Mouse (Mus musculus) limb, embryonic 10.5 days (tissue): ENCODE measurements around the gene Nek8. TPM values are rescaled to one million over a fixed set of nuclear protein-coding genes. Genes with fewer than 3 reads are reported as not detected.

ENCODE experiments used
- DNase-seq: peaks from one replicate; pipeline ENCODE4 v3.0.0-alpha.2; 2017; ENCODE audit warnings: low spot score
- H3K27ac ChIP-seq: fragments of 300-500 bp; sonication (generic); 2 replicates; pipeline ENCODE4 v1.5.1; 2016; ENCODE audit warnings: mild to moderate bottlenecking
- H3K27me3 ChIP-seq: fragments of 300-500 bp; sonication (generic); 2 replicates; pipeline ENCODE4 v1.6.1; 2016; ENCODE audit warnings: low read depth, mild to moderate bottlenecking; ENCODE audit not compliant: poor library complexity, severe bottlenecking
- H3K36me3 ChIP-seq: fragments of 300-500 bp; sonication (generic); 2 replicates; pipeline ENCODE4 v1.6.1; 2016; ENCODE audit warnings: mild to moderate bottlenecking, moderate library complexity
- H3K4me1 ChIP-seq: fragments of 300-500 bp; sonication (generic); 2 replicates; pipeline ENCODE4 v1.6.1; 2016
- H3K4me3 ChIP-seq: fragments of 300-500 bp; sonication (generic); 2 replicates; pipeline ENCODE4 v1.5.1; 2016; ENCODE audit warnings: mild to moderate bottlenecking, moderate library complexity
- H3K9me3 ChIP-seq: fragments of 300-500 bp; sonication (generic); replicated peaks from 2 replicates; pipeline ENCODE4 v1.6.1; 2016; ENCODE audit warnings: mild to moderate bottlenecking
- WGBS: fragments of 180-500 bp; shearing (Covaris S2); methylation state at CpG from one replicate; pipeline ENCODE4 v1.1.7; 2016; 5-methylcytosine and 5-hydroxymethylcytosine counted together
- polyA plus RNA-seq: library from polyadenylated mRNA; unstranded; fragments of >200 nt; fragmentation: Nextera tagmentation; extraction: Ambion mirVana; gene quantifications from 2 replicates; pipeline ENCODE4 v1.2.1, GENCODE M21; 2016

The Nek8 gene
- polyA plus RNA-seq, 1 experiment from 2014 or later, result 19.9 TPM

- no peak for DNase-seq
- peaks cover 82% of the 10 kb centered on the region for H3K36me3 ChIP-seq
- H3K27ac ChIP-seq, result no peak overlapping the region
- H3K4me1 ChIP-seq, result peaks cover 43% of the 10 kb centered on the region
- no peaks in the 10 kb centered on the region for H3K9me3 ChIP-seq
- H3K27me3 ChIP-seq, result no peaks in the 10 kb centered on the region
- 95% methylated on average over 14 of the region's 14 CpGs for WGBS
- H3K4me3 ChIP-seq, result no peak overlapping the region
Measured at GRCm38 (mm10) chr11:78161169-78161568, 15.3 kb downstream of the Nek8 start.

GRCm38 (mm10) chr11:78160675-78161074 lies 15.8 kb downstream of the Nek8 start:
- 90% methylated on average over 3 of the region's 3 CpGs for WGBS
- H3K36me3 ChIP-seq, result peaks cover 87% of the 10 kb centered on the region
- H3K4me1 ChIP-seq, result peaks cover 38% of the 10 kb centered on the region
- no peaks in the 10 kb centered on the region for H3K27me3 ChIP-seq
- H3K4me3 ChIP-seq, result no peak overlapping the region
- no peak for DNase-seq
- no peaks in the 10 kb centered on the region for H3K9me3 ChIP-seq
- no peak overlapping the region for H3K27ac ChIP-seq

DNA sequence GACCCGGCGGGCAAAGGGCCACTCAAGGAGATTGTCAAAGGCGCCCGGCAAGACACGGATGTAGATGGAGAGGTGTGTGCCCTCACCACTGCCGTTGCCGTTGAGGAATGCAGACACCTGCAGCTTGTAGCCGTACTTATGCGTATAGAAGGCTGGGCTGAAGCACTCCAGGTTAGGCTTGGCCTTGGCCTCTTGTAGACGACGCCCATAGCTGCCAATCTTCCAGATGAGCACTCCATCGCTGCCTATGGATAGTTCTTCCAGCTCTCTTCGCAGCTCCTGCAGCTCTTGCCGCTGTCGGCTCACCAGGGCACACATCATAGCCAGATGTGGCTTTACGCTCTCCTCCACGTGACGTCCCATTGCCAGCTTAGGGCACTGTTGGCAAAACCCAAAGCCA lies 16.3 kb downstream of the Nek8 start:
- 91% methylated on average over 18 of the region's 18 CpGs for WGBS
- H3K4me3 ChIP-seq, result no peak overlapping the region
- H3K9me3 ChIP-seq, result no peaks in the 10 kb centered on the region
- H3K4me1 ChIP-seq, result peaks cover 35% of the 10 kb centered on the region
- peaks cover 92% of the 10 kb centered on the region for H3K36me3 ChIP-seq
- no peak overlapping the region for H3K27ac ChIP-seq
- no peak for DNase-seq
- no peaks in the 10 kb centered on the region for H3K27me3 ChIP-seq

GRCm38 (mm10) chr11:78159557-78159956 lies 16.9 kb downstream of the Nek8 start:
- WGBS, result 82% methylated on average over 7 of the region's 7 CpGs
- Histone ChIP-seq H3K4me3 (peak overlapping the region; percentile 0; the same call in 1 of the 2 replicates), H3K4me1 (peaks cover 35% of the 10 kb centered on the region), H3K27ac (no peak overlapping the region), H3K36me3 (peaks cover 98% of the 10 kb centered on the region), H3K9me3 (no peaks in the 10 kb centered on the region), H3K27me3 (no peaks in the 10 kb centered on the region)
- DNase-seq, result no peak

- no peaks in the 10 kb centered on the region for H3K9me3 ChIP-seq
- no peak overlapping the region for H3K27ac ChIP-seq
- DNase-seq, result peak; percentile 73
- peaks cover 100% of the 10 kb centered on the region for H3K36me3 ChIP-seq
- H3K27me3 ChIP-seq, result no peaks in the 10 kb centered on the region
- peak overlapping the region; percentile 0; the same call in 1 of the 2 replicates for H3K4me3 ChIP-seq
- WGBS, result 40% methylated on average over 2 of the region's 2 CpGs
- H3K4me1 ChIP-seq, result peaks cover 35% of the 10 kb centered on the region
Measured at GRCm38 (mm10) chr11:78159096-78159495, 17.4 kb downstream of the Nek8 start.

- H3K4me1 ChIP-seq, result peaks cover 11% of the 10 kb centered on the region
- WGBS, result 82% methylated on average over 6 of the region's 6 CpGs
- H3K9me3 ChIP-seq, result no peaks in the 10 kb centered on the region
- no peaks in the 10 kb centered on the region for H3K27me3 ChIP-seq
- H3K36me3 ChIP-seq, result peaks cover 99% of the 10 kb centered on the region
- H3K27ac ChIP-seq, result no peak overlapping the region
- H3K4me3 ChIP-seq, result no peak overlapping the region
- DNase-seq, result no peak
Measured at GRCm38 (mm10) chr11:78156156-78156699, 20.2 kb downstream of the Nek8 start.

DNA sequence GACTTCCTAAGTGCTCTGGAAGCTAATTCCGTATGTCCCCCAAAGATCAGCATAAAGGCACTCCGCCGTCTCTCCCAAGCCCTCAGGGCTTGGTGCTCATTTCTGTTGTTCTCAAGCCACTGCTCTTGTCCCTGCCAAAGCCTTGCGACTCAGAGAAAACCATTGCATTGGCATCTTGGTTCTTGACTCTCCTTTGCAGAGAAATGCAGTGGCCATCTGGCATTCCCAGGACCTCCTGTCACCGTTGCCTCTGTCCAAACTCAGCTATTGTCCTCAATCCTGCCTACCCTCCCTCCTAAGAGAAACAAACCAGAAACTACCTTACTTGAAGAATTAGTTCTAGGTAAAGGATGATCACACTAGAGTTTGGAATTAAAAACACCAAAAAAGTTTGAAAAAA lies 20.8 kb downstream of the Nek8 start:
- H3K27ac ChIP-seq, result no peak overlapping the region
- H3K9me3 ChIP-seq, result no peaks in the 10 kb centered on the region
- H3K4me1 ChIP-seq, result 0 out of 2 replicates have a peak, but pooled peaks cover 8% of the 10 kb centered on the region
- H3K36me3 ChIP-seq, result peaks cover 99% of the 10 kb centered on the region
- WGBS, result 88% methylated on average over 5 of the region's 5 CpGs
- no peaks in the 10 kb centered on the region for H3K27me3 ChIP-seq
- no peak for DNase-seq
- H3K4me3 ChIP-seq, result no peak overlapping the region

DNA sequence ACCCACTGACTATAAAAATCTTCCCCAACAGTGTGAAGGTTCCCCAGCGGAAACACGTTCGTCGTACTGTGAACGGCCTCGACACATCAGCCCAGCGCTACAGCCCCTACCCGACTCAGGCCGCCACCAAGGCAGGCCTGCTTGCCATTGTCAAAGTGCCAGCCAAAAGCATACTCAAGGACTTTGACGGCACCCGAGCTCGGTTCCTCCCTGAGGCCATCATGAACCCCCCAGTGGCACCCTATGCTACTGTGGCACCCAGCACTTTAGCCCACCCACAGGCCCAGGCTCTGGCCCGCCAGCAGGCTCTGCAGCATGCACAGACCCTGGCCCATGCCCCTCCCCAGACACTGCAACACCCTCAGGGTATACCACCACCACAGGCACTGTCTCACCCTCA lies 22.7 kb downstream of the Nek8 start:
- 94% methylated on average over 13 of the region's 13 CpGs for WGBS
- no peak for DNase-seq
- H3K36me3 ChIP-seq, result peaks cover 98% of the 10 kb centered on the region
- H3K9me3 ChIP-seq, result no peaks in the 10 kb centered on the region
- 0 out of 2 replicates have a peak, but pooled peaks cover 2% of the 10 kb centered on the region for H3K4me1 ChIP-seq
- H3K27ac ChIP-seq, result 0 out of 2 replicates have a peak overlapping the region, but pooled peaks have one; percentile 17
- no peak overlapping the region for H3K4me3 ChIP-seq
- no peaks in the 10 kb centered on the region for H3K27me3 ChIP-seq

DNA sequence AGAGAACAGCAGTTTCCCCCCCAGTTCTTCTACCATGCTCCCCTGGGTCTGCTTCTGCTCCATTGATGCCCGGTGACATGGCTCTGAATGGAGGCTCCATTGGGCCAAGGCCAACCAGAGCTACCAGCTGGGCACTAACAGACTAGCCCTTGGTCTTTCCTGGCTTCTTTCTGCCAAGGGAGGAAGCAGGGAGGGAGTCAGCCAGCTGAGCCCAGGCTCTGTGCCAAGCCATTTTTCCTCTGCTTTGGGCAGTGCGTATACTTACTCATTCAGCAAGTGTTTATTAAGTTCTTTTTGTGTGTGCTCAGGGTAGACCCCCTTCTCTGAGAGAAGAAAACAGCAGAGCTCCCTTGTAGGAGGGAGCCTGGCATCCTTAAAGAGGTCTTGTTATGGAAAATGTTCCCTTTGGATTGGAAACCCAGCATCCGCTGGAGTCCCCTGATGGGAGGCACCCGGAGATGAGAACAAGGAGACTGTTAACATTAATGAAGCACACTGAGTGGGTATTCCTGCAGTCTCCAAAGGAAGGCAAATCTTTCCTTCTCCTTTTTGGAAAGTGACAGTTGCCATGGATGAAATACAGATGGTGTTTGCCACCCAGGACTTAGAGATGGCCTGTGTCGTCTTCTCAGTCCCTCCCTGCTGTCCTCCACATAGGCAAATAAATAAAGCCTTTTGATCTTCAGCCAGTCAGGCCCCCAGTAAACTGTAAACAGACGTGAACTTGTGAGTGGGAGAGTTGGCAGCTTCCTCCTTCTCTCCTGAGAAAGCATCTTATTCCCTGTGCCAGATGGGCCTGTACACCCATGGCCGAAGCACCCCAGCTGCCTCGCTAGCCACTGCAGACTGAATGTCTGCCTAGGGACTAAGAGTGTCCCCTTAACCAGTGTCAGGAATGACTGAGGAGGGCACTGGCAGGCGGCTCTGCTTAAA lies 23.9 kb downstream of the Nek8 start:
- no peak overlapping the region for H3K4me3 ChIP-seq
- H3K9me3 ChIP-seq, result no peaks in the 10 kb centered on the region
- 69% methylated on average over 9 of the region's 9 CpGs for WGBS
- H3K27me3 ChIP-seq, result no peaks in the 10 kb centered on the region
- H3K36me3 ChIP-seq, result peaks cover 97% of the 10 kb centered on the region
- no peaks in the 10 kb centered on the region for H3K4me1 ChIP-seq
- no peak overlapping the region for H3K27ac ChIP-seq
- DNase-seq, result no peak

GRCm38 (mm10) chr11:78151161-78151560 lies 25.3 kb downstream of the Nek8 start:
- WGBS, result 28% methylated on average over 1 of the region's 1 CpGs
- no peak overlapping the region for H3K27ac ChIP-seq
- H3K27me3 ChIP-seq, result no peaks in the 10 kb centered on the region
- no peaks in the 10 kb centered on the region for H3K9me3 ChIP-seq
- H3K36me3 ChIP-seq, result peaks cover 96% of the 10 kb centered on the region
- no peak overlapping the region for H3K4me3 ChIP-seq
- DNase-seq, result no peak
- no peaks in the 10 kb centered on the region for H3K4me1 ChIP-seq

GRCm38 (mm10) chr11:78146707-78147543 lies 29.6 kb downstream of the Nek8 start:
- Histone ChIP-seq H3K36me3 (peaks cover 88% of the 10 kb centered on the region), H3K4me3 (no peak overlapping the region), H3K27ac (no peak overlapping the region), H3K4me1 (no peaks in the 10 kb centered on the region), H3K9me3 (no peaks in the 10 kb centered on the region), H3K27me3 (no peaks in the 10 kb centered on the region)
- 93% methylated on average over 6 of the region's 6 CpGs for WGBS
- no peak for DNase-seq

GRCm38 (mm10) chr11:78146168-78146567 lies 30.3 kb downstream of the Nek8 start:
- Histone ChIP-seq H3K27me3 (no peaks in the 10 kb centered on the region), H3K36me3 (peaks cover 81% of the 10 kb centered on the region), H3K4me1 (no peaks in the 10 kb centered on the region), H3K4me3 (no peak overlapping the region), H3K9me3 (no peaks in the 10 kb centered on the region), H3K27ac (no peak overlapping the region)
- 94% methylated on average over 5 of the region's 5 CpGs for WGBS
- DNase-seq, result no peak
